Comparison of ENCODE assay signal across 8 mouse cellular contexts in the genomic region with DNA sequence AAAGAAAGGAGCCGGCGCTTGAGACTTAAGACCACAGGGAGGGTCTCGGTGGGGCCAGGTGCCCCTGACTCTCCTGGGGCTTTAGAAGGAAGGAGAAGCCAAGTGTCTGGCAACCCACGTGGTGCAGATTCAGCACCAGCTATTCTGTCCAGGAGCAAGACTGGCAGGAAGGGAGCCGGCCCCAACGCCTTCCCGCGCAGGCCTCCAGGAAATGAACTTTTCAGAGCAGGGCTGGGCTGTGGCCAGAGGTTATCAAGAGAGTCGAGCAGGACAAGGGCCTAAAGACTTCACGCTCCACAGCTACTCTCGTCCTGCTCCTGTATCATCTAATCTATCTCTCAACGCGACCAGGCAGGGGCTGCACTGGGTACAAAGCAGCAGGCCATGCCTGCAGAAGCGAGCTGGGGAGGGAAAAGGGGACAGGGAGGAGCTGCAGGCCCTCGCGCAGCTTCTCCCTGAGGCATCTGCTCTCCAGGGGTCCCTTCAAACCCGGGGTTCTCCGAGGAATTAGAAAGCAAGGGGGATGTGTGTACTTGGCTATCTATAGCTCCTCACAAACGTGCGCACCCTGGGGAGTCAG. TPM values are rescaled to one million over a fixed set of nuclear protein-coding genes. Genes with fewer than 3 reads are reported as not detected.
DNase-seq lines count a peak whose midpoint lies in the region; ATAC-seq and TF ChIP-seq lines count a peak whose summit lies in the region.

No protein-coding gene starts in this region.

- no peak for TF ChIP-seq CTCF in lung, postnatal 0 days (IDR thresholded peaks at IDR 0.05)

- no peaks in the 10 kb centered on the region for H3K36me3 ChIP-seq in embryonic facial prominence, embryonic 10.5 days (replicated peaks)
- no peaks in the 10 kb centered on the region for H3K36me3 ChIP-seq in heart, embryonic 12.5 days
- H3K36me3 ChIP-seq in kidney, embryonic 14.5 days (ENCODE audit: control insufficient read depth, insufficient read depth, low read length) = no peaks in the 10 kb centered on the region
- H3K36me3 ChIP-seq in lung, postnatal 0 days (ENCODE audit: insufficient read depth, low read length) = no peaks in the 10 kb centered on the region

- ATAC-seq in heart, embryonic 12.5 days (ENCODE audit: insufficient number of reproducible peaks, low FRiP score) = peak; percentile 34; the same call in 1 of the 2 replicates
- ATAC-seq in kidney, embryonic 14.5 days (ENCODE audit: low FRiP score, low TSS enrichment) = peak; percentile 6; the same call in 1 of the 2 replicates
- ATAC-seq in lung, postnatal 0 days = peak; percentile 20; the same call in 1 of the 2 replicates

- peak overlapping the region; percentile 84 for H3K4me3 ChIP-seq in embryonic facial prominence, embryonic 10.5 days
- H3K4me3 ChIP-seq in heart, embryonic 12.5 days = peak overlapping the region; percentile 77
- H3K4me3 ChIP-seq in kidney, embryonic 14.5 days (ENCODE audit: low read length) = peak overlapping the region; percentile 91
- peak overlapping the region; percentile 72 for H3K4me3 ChIP-seq in lung, postnatal 0 days (ENCODE audit: low read depth, low read length)

- peak overlapping the region; percentile 99 for H3K4me2 ChIP-seq in heart, embryonic 12.5 days
- H3K4me2 ChIP-seq in kidney, embryonic 14.5 days (replicated peaks; ENCODE audit: low read depth, low read length) = peak overlapping the region; percentile 96
- peak overlapping the region; percentile 99 for H3K4me2 ChIP-seq in lung, postnatal 0 days (replicated peaks; ENCODE audit: low read depth, low read length)

- no peaks in the 10 kb centered on the region for H3K9me3 ChIP-seq in embryonic facial prominence, embryonic 10.5 days
- no peaks in the 10 kb centered on the region for H3K9me3 ChIP-seq in heart, embryonic 12.5 days (replicated peaks)
- H3K9me3 ChIP-seq in kidney, embryonic 14.5 days (ENCODE audit: control insufficient read depth, low read length) = no peaks in the 10 kb centered on the region
- no peaks in the 10 kb centered on the region for H3K9me3 ChIP-seq in lung, postnatal 0 days (ENCODE audit: low read length)

- H3K27ac ChIP-seq in embryonic facial prominence, embryonic 10.5 days (replicated peaks) = peak overlapping the region; percentile 99
- peak overlapping the region; percentile 90 for H3K27ac ChIP-seq in heart, embryonic 12.5 days (ENCODE audit: poor library complexity, severe bottlenecking)
- peak overlapping the region; percentile 99 for H3K27ac ChIP-seq in kidney, embryonic 14.5 days (ENCODE audit: low read depth, low read length)
- H3K27ac ChIP-seq in lung, postnatal 0 days (ENCODE audit: low read length) = peak overlapping the region; percentile 83

- peaks cover 93% of the 10 kb centered on the region for H3K4me1 ChIP-seq in embryonic facial prominence, embryonic 10.5 days
- peaks cover 37% of the 10 kb centered on the region for H3K4me1 ChIP-seq in heart, embryonic 12.5 days (replicated peaks)
- peaks cover 39% of the 10 kb centered on the region for H3K4me1 ChIP-seq in kidney, embryonic 14.5 days (ENCODE audit: control insufficient read depth, insufficient read depth, low read length)
- peaks cover 14% of the 10 kb centered on the region; the same call in 1 of the 2 replicates for H3K4me1 ChIP-seq in lung, postnatal 0 days (ENCODE audit: insufficient read depth, low read depth, low read length)

- TF ChIP-seq EP300 in lung, postnatal 0 days (IDR thresholded peaks at IDR 0.05) = no peak

- peak overlapping the region; percentile 91 for H3K9ac ChIP-seq in heart, embryonic 12.5 days
- H3K9ac ChIP-seq in kidney, embryonic 14.5 days (ENCODE audit: low read depth, low read length) = peak overlapping the region; percentile 98
- H3K9ac ChIP-seq in lung, postnatal 0 days (replicated peaks; ENCODE audit: low read depth) = peak overlapping the region; percentile 50

- peak; percentile 45 for DNase-seq in ovary, postnatal 36 days (ENCODE audit: low spot score)
- no peak for DNase-seq in ovary, postnatal 14 days (ENCODE audit: low spot score)
- peak; percentile 76 for DNase-seq in embryonic facial prominence, embryonic 10.5 days (ENCODE audit: low spot score)
- DNase-seq in lung, postnatal 0 days (ENCODE audit: low spot score) = peak; percentile 49
- peak; percentile 51 for DNase-seq in urinary bladder, postnatal 25 days (ENCODE audit: low spot score)
- DNase-seq in spleen, postnatal 14 days (ENCODE audit: low spot score in 2 of 2) = no peak

- peaks cover 25% of the 10 kb centered on the region for H3K27me3 ChIP-seq in embryonic facial prominence, embryonic 10.5 days (replicated peaks; ENCODE audit: low read depth, poor library complexity, severe bottlenecking)
- peaks cover 19% of the 10 kb centered on the region for H3K27me3 ChIP-seq in heart, embryonic 12.5 days (replicated peaks)
- H3K27me3 ChIP-seq in kidney, embryonic 14.5 days (ENCODE audit: control insufficient read depth, insufficient read depth, low read length) = peaks cover 15% of the 10 kb centered on the region
- peaks cover 23% of the 10 kb centered on the region for H3K27me3 ChIP-seq in lung, postnatal 0 days (replicated peaks; ENCODE audit: insufficient read depth, low read length)

- under 1% methylated on average over 20 of the region's 20 CpGs for WGBS in embryonic facial prominence, embryonic 10.5 days
- WGBS in heart, embryonic 12.5 days = 2% methylated on average over 20 of the region's 20 CpGs
- WGBS in kidney, embryonic 14.5 days = 0% methylated on average over 20 of the region's 20 CpGs
- WGBS in lung, postnatal 0 days = 2% methylated on average over 20 of the region's 20 CpGs

RNA-seq across cellular contexts. Expression of gene Zfp423, which starts 1.4 kb away (rescaled TPM):
- polyA plus RNA-seq in embryonic facial prominence, embryonic 10.5 days (2016; fragmentation: Nextera tagmentation; extraction: Ambion mirVana) = 22.0 and 23.4 TPM in 2 replicates
- 6.3 and 7.6 TPM in 2 replicates for polyA plus RNA-seq in heart, embryonic 12.5 days (2016; fragmentation: Nextera tagmentation; extraction: Ambion mirVana)
- 15.3 and 18.8 TPM in 2 replicates for polyA plus RNA-seq in kidney, embryonic 14.5 days (2014; fragmentation: Nextera tagmentation; extraction: Ambion mirVana)
- 2.1 and 3.5 TPM in 2 replicates for polyA plus RNA-seq in lung, postnatal 0 days (2015; fragmentation: Nextera tagmentation; extraction: Ambion mirVana)

Comparison
In these comparisons a context has a peak if more than half of its experiments do, and no peak if none do; other contexts are left out.
1. DNase-seq: peak in ovary, postnatal 36 days (single experiment), embryonic facial prominence, embryonic 10.5 days (single experiment), lung, postnatal 0 days (single experiment) and urinary bladder, postnatal 25 days (single experiment); none in ovary, postnatal 14 days (single experiment) and spleen, postnatal 14 days (0 of 2).
2. Peak in every context shown above with its lines, with median percentiles within 50 percentile points of each other: H3K27ac ChIP-seq, H3K4me3 ChIP-seq, ATAC-seq, H3K4me2 ChIP-seq and H3K9ac ChIP-seq.